Mouse (Mus musculus) CD4-positive naive resting alpha-beta T cell, adult 76 days (primary cell): ENCODE data around the gene Kif16b. TPM values are rescaled to one million over a fixed set of nuclear protein-coding genes. Genes with fewer than 3 reads are reported as not detected.

ENCODE experiments used
- total RNA-seq: library from RNA; stranded (reverse); gene quantifications from one replicate; pipeline ENCODE4 v1.2.4, GENCODE M21; 2023

The Kif16b gene
- 27.9 TPM for total RNA-seq

GRCm38 (mm10) chr2:142900862-142901805 lies at the start of gene Kif16b:
Gene Kif16b, minus strand, starts transcription at chr2:142901531.

Other genes with a start within 250 kb of the Kif16b start
- gene Snrpb2, start 161.5 kb upstream of the Kif16b start, total RNA-seq, result 47.3 TPM
- gene Otor, start 176.9 kb upstream of the Kif16b start, total RNA-seq, result not detected